Mouse (Mus musculus): ENCODE data around the gene Creb1. TPM values are rescaled to one million over a fixed set of nuclear protein-coding genes. Genes with fewer than 3 reads are reported as not detected.
A peak's percentile ranks its signal among the peaks of the same experiment; 100 is the strongest.

Creb1 gene
- polyA plus RNA-seq, 1 experiment from 2014 or later = 32.0 TPM

DNA sequence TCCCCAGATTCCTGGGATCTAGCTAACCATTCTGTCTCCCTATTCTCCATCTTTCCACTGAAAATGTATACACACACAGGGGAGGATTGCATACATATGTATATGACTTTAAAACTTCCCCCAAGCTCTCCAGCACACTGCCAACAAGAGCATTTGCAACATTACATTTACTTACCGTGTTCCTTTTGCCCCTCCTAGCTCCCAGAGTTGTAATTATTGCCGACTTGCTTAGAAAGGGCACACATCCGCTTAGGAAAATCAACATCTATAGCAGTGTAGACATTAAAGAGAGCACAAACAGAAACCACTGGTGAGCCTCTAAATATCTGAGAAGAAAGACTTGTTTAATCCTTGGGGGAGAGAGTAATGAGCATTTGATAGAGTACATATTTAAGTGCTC lies 85.8 kb downstream of the Creb1 start:
- peaks cover 2 to 11% of the 10 kb centered on the region in 2 experiments for H3K4me1 ChIP-seq (ENCODE audit: control insufficient read depth in 2 of 2, insufficient read depth in 2 of 2, low read length in 2 of 2)
- peak overlapping the region in 1 of 2 experiments; percentile 57; a peak in 2 of 4 replicates for H3K4me3 ChIP-seq (ENCODE audit: control insufficient read depth in 1 of 2, insufficient read depth in 1 of 2, low read depth in 1 of 2, low read length in 2 of 2)
- H3K27ac ChIP-seq (replicated peaks in 1 of 2; ENCODE audit: control insufficient read depth in 1 of 2, insufficient read depth in 1 of 2, low read depth in 2 of 2, low read length in 2 of 2) = peak overlapping the region in 1 of 2 experiments; percentile 98; a peak in 1 of 4 replicates
- WGBS = 64% methylated on average over 3 of the region's 3 CpGs
- H3K36me3 ChIP-seq (ENCODE audit: control insufficient read depth, insufficient read depth, low read length) = peaks cover 17% of the 10 kb centered on the region
- H3K9me3 ChIP-seq (ENCODE audit: control insufficient read depth, low read length) = no peaks in the 10 kb centered on the region
- H3K27me3 ChIP-seq (ENCODE audit: control insufficient read depth, insufficient read depth, low read length) = no peaks in the 10 kb centered on the region
- H3K9ac ChIP-seq (ENCODE audit: low read length) = peak overlapping the region; percentile 83
- H3K4me2 ChIP-seq (ENCODE audit: low read length) = peak overlapping the region; percentile 88
- no peak for ATAC-seq (ENCODE audit: insufficient number of reproducible peaks, insufficient read depth, low FRiP score, low read depth)

GRCm38 (mm10) chr1:64621116-64621515 lies 88.7 kb downstream of the Creb1 start:
- no peak for ATAC-seq (ENCODE audit: insufficient number of reproducible peaks, insufficient read depth, low FRiP score, low read depth)
- WGBS = 74% methylated on average over 5 of the region's 5 CpGs
- H3K4me1 ChIP-seq (ENCODE audit: control insufficient read depth in 2 of 2, insufficient read depth in 2 of 2, low read length in 2 of 2) = peaks cover 2 to 15% of the 10 kb centered on the region in 2 experiments
- H3K9ac ChIP-seq (ENCODE audit: low read length) = no peak overlapping the region
- no peaks in the 10 kb centered on the region for H3K9me3 ChIP-seq (ENCODE audit: control insufficient read depth, low read length)
- H3K27ac ChIP-seq (replicated peaks in 1 of 2; ENCODE audit: control insufficient read depth in 1 of 2, insufficient read depth in 1 of 2, low read depth in 2 of 2, low read length in 2 of 2) = no peak overlapping the region
- H3K27me3 ChIP-seq (ENCODE audit: control insufficient read depth, insufficient read depth, low read length) = no peaks in the 10 kb centered on the region
- no peak overlapping the region for H3K4me2 ChIP-seq (ENCODE audit: low read length)
- no peaks in the 10 kb centered on the region for H3K36me3 ChIP-seq (ENCODE audit: control insufficient read depth, insufficient read depth, low read length)
- H3K4me3 ChIP-seq (ENCODE audit: control insufficient read depth in 1 of 2, insufficient read depth in 1 of 2, low read depth in 1 of 2, low read length in 2 of 2) = no peak overlapping the region

DNA sequence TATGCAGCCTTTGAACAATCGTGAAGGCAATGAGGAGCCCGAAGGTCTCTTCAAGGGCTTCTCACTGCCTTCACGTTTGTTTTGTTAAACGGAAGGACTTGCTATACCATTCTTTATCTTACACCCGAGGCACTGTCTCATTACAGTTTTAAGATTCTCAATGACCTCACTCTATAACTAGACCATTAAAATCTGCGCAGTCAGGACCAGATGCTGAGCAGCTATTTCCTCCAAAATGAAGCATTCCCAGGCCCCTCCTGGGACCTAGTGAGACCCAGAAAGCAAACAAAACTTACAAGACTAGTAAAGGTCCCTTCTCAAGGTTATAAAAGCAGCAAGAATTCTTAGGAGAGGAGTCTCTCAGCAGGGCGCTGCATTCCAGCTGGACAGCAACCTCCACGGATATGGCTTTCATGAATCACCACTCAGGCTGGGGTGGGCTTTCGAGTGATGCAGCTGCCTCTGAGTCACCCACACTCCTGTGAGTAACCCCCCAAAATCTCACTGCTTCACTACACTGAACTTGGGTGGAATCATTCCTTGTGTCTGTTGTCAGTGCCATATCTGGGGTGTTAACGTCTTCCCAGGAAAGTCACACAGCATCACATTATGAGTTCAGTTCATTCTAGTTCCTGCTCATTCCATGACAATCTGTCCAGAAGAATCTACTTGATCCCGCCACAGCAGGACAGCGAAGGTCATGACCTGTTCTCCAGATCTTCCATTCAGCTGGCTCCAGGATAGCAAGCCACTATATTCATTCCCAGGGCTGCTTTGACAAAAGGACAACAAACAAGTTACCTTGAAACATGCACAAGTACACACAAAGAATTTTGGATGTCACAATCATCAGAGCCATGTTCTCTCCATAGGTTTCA lies 91.4 kb downstream of the Creb1 start:
- no peak for ATAC-seq (ENCODE audit: insufficient number of reproducible peaks, insufficient read depth, low FRiP score, low read depth)
- H3K4me3 ChIP-seq (ENCODE audit: control insufficient read depth in 1 of 2, insufficient read depth in 1 of 2, low read depth in 1 of 2, low read length in 2 of 2) = no peak overlapping the region

GRCm38 (mm10) chr1:64625214-64625613 lies 92.8 kb downstream of the Creb1 start:
- peaks cover 0 to 5% of the 10 kb centered on the region in 2 experiments; a peak in 1 of 4 replicates for H3K4me1 ChIP-seq (ENCODE audit: control insufficient read depth in 2 of 2, insufficient read depth in 2 of 2, low read length in 2 of 2)
- no peaks in the 10 kb centered on the region for H3K9me3 ChIP-seq (ENCODE audit: control insufficient read depth, low read length)
- no peak for ATAC-seq (ENCODE audit: insufficient number of reproducible peaks, insufficient read depth, low FRiP score, low read depth)
- H3K27me3 ChIP-seq (ENCODE audit: control insufficient read depth, insufficient read depth, low read length) = no peaks in the 10 kb centered on the region
- H3K4me3 ChIP-seq (ENCODE audit: control insufficient read depth in 1 of 2, insufficient read depth in 1 of 2, low read depth in 1 of 2, low read length in 2 of 2) = no peak overlapping the region
- H3K27ac ChIP-seq (replicated peaks in 1 of 2; ENCODE audit: control insufficient read depth in 1 of 2, insufficient read depth in 1 of 2, low read depth in 2 of 2, low read length in 2 of 2) = no peak overlapping the region
- no peak overlapping the region for H3K9ac ChIP-seq (ENCODE audit: low read length)
- no peak overlapping the region for H3K4me2 ChIP-seq (ENCODE audit: low read length)
- H3K36me3 ChIP-seq (ENCODE audit: control insufficient read depth, insufficient read depth, low read length) = no peaks in the 10 kb centered on the region

More for the DNA sequence above, 91.4 kb downstream of the Creb1 start:
- no peaks in the 10 kb centered on the region for H3K36me3 ChIP-seq (ENCODE audit: control insufficient read depth, insufficient read depth, low read length)
- H3K4me1 ChIP-seq (ENCODE audit: control insufficient read depth in 2 of 2, insufficient read depth in 2 of 2, low read length in 2 of 2) = peaks cover 0 to 5% of the 10 kb centered on the region in 2 experiments; a peak in 1 of 4 replicates
- H3K9ac ChIP-seq (ENCODE audit: low read length) = no peak overlapping the region
- no peaks in the 10 kb centered on the region for H3K9me3 ChIP-seq (ENCODE audit: control insufficient read depth, low read length)
- WGBS = 48% methylated on average over 12 of the region's 12 CpGs
- H3K27ac ChIP-seq (replicated peaks in 1 of 2; ENCODE audit: control insufficient read depth in 1 of 2, insufficient read depth in 1 of 2, low read depth in 2 of 2, low read length in 2 of 2) = no peak overlapping the region
- H3K4me2 ChIP-seq (ENCODE audit: low read length) = no peak overlapping the region
- H3K27me3 ChIP-seq (ENCODE audit: control insufficient read depth, insufficient read depth, low read length) = no peaks in the 10 kb centered on the region

- 56% methylated on average over 5 of the region's 5 CpGs for WGBS
These were observed 99.1 kb downstream of the Creb1 start for GRCm38 (mm10) chr1:64631526-64631925.

DNA sequence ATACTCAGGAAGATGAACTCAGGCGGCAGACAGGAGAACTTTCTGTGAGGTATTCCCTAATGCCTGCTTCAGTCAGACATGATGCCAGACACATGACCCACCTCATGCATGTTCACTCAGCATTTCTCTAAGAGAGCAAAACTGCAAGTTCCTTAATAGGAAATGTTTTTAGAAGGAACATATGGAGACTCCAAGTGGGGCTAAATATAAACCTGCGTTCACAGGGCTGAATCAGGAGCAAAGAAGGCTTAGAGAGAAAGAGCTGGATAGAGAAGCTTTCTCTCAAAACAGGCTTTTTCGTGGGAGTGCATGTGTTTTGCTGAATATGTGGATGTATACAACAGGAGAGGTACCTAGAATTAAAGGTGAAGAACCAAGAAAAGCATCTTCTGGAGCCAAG lies 100.8 kb downstream of the Creb1 start:
- H3K4me3 ChIP-seq (ENCODE audit: control insufficient read depth in 1 of 2, insufficient read depth in 1 of 2, low read depth in 1 of 2, low read length in 2 of 2) = no peak overlapping the region
- WGBS = 62% methylated on average over 3 of the region's 3 CpGs
- H3K4me2 ChIP-seq (ENCODE audit: low read length) = no peak overlapping the region
- no peak for ATAC-seq (ENCODE audit: insufficient number of reproducible peaks, insufficient read depth, low FRiP score, low read depth)
- no peaks in the 10 kb centered on the region for H3K27me3 ChIP-seq (ENCODE audit: control insufficient read depth, insufficient read depth, low read length)
- no peak overlapping the region for H3K9ac ChIP-seq (ENCODE audit: low read length)
- H3K27ac ChIP-seq (replicated peaks in 1 of 2; ENCODE audit: control insufficient read depth in 1 of 2, insufficient read depth in 1 of 2, low read depth in 2 of 2, low read length in 2 of 2) = no peak overlapping the region
- H3K9me3 ChIP-seq (ENCODE audit: control insufficient read depth, low read length) = no peaks in the 10 kb centered on the region
- H3K36me3 ChIP-seq (ENCODE audit: control insufficient read depth, insufficient read depth, low read length) = no peaks in the 10 kb centered on the region
- peaks cover 5 to 15% of the 10 kb centered on the region in 2 experiments for H3K4me1 ChIP-seq (ENCODE audit: control insufficient read depth in 2 of 2, insufficient read depth in 2 of 2, low read length in 2 of 2)

More at GRCm38 (mm10) chr1:64631526-64631925, 99.1 kb downstream of the Creb1 start:
- Histone ChIP-seq H3K4me3 (ENCODE audit: control insufficient read depth in 1 of 2, insufficient read depth in 1 of 2, low read depth in 1 of 2, low read length in 2 of 2) (no peak overlapping the region), H3K27ac (replicated peaks in 1 of 2; ENCODE audit: control insufficient read depth in 1 of 2, insufficient read depth in 1 of 2, low read depth in 2 of 2, low read length in 2 of 2) (no peak overlapping the region), H3K27me3 (ENCODE audit: control insufficient read depth, insufficient read depth, low read length) (no peaks in the 10 kb centered on the region), H3K9me3 (ENCODE audit: control insufficient read depth, low read length) (no peaks in the 10 kb centered on the region), H3K9ac (ENCODE audit: low read length) (no peak overlapping the region), H3K4me1 (ENCODE audit: control insufficient read depth in 2 of 2, insufficient read depth in 2 of 2, low read length in 2 of 2) (peaks cover 5 to 15% of the 10 kb centered on the region in 2 experiments), H3K4me2 (ENCODE audit: low read length) (no peak overlapping the region), H3K36me3 (ENCODE audit: control insufficient read depth, insufficient read depth, low read length) (no peaks in the 10 kb centered on the region)
- no peak for ATAC-seq (ENCODE audit: insufficient number of reproducible peaks, insufficient read depth, low FRiP score, low read depth)

DNA sequence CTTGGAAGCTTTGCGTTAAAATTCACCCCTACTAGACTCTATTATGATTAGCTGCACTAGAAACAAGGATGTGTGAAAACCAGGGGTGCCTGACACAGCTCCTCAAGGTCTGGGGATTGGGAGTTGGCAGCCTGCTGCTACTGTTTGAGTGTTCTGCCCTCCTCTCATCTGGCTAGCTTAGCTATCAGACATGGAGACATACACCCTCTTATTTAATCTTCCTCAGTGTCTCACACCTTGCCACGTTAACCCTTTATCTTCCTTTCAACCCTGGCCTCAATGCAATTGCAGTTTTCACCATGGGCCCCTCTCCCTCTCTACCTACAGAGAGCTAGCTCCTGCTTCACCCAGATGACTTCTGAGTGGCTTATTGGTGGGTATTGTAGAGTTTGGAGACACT lies 103.2 kb downstream of the Creb1 start:
- H3K27me3 ChIP-seq (ENCODE audit: control insufficient read depth, insufficient read depth, low read length) = no peaks in the 10 kb centered on the region
- no peak overlapping the region for H3K4me2 ChIP-seq (ENCODE audit: low read length)
- no peaks in the 10 kb centered on the region for H3K36me3 ChIP-seq (ENCODE audit: control insufficient read depth, insufficient read depth, low read length)
- H3K4me3 ChIP-seq (ENCODE audit: control insufficient read depth in 1 of 2, insufficient read depth in 1 of 2, low read depth in 1 of 2, low read length in 2 of 2) = no peak overlapping the region
- no peaks in the 10 kb centered on the region for H3K9me3 ChIP-seq (ENCODE audit: control insufficient read depth, low read length)
- no peak for ATAC-seq (ENCODE audit: insufficient number of reproducible peaks, insufficient read depth, low FRiP score, low read depth)
- H3K9ac ChIP-seq (ENCODE audit: low read length) = no peak overlapping the region
- WGBS = 17% methylated on average over 2 of the region's 2 CpGs
- peaks cover 5 to 15% of the 10 kb centered on the region in 2 experiments for H3K4me1 ChIP-seq (ENCODE audit: control insufficient read depth in 2 of 2, insufficient read depth in 2 of 2, low read length in 2 of 2)
- no peak overlapping the region for H3K27ac ChIP-seq (replicated peaks in 1 of 2; ENCODE audit: control insufficient read depth in 1 of 2, insufficient read depth in 1 of 2, low read depth in 2 of 2, low read length in 2 of 2)

Measured in heart, embryonic 14.5 days (tissue).